Mouse (Mus musculus): ENCODE measurements around the gene Optc.
A peak's percentile ranks its signal among the peaks of the same experiment; 100 is the strongest.

Gene Optc

GRCm38 (mm10) chr1:133907949-133908658 is at the start of gene Optc:
Optc (minus strand) TSS chr1:133907999.
- peak; percentile 66 for DNase-seq (ENCODE audit: low read depth, low spot score)

GRCm38 (mm10) chr1:133954009-133954408 is 46.2 kb upstream of the Optc start:
- DNase-seq (ENCODE audit: low read depth, low spot score), result no peak

GRCm38 (mm10) chr1:133953261-133953742 is 45.5 kb upstream of the Optc start:
- DNase-seq (ENCODE audit: low read depth, low spot score), result no peak

- DNase-seq (ENCODE audit: low read depth, low spot score), result no peak
Observed at GRCm38 (mm10) chr1:133951598-133951997, 43.8 kb upstream of the Optc start.

GRCm38 (mm10) chr1:133950061-133950782 is 42.4 kb upstream of the Optc start:
- peak; percentile 67 for DNase-seq (ENCODE audit: low read depth, low spot score)

GRCm38 (mm10) chr1:133945106-133945505 is 37.3 kb upstream of the Optc start:
- no peak for DNase-seq (ENCODE audit: low read depth, low spot score)

GRCm38 (mm10) chr1:133941904-133942303 is 34.1 kb upstream of the Optc start:
- no peak for DNase-seq (ENCODE audit: low read depth, low spot score)

- DNase-seq (ENCODE audit: low read depth, low spot score), result peak; percentile 18
Observed at GRCm38 (mm10) chr1:133941158-133941860, 33.5 kb upstream of the Optc start.

GRCm38 (mm10) chr1:133940481-133941092 is 32.8 kb upstream of the Optc start:
- DNase-seq (ENCODE audit: low read depth, low spot score), result no peak

GRCm38 (mm10) chr1:133939708-133940107 is 31.9 kb upstream of the Optc start:
- DNase-seq (ENCODE audit: low read depth, low spot score), result no peak

GRCm38 (mm10) chr1:133936169-133936568 is 28.4 kb upstream of the Optc start:
- DNase-seq (ENCODE audit: low read depth, low spot score), result peak; percentile 65

GRCm38 (mm10) chr1:133934354-133934963 is 26.7 kb upstream of the Optc start:
- no peak for DNase-seq (ENCODE audit: low read depth, low spot score)

GRCm38 (mm10) chr1:133933301-133934195 is 25.7 kb upstream of the Optc start:
- peak; percentile 29 for DNase-seq (ENCODE audit: low read depth, low spot score)

- DNase-seq (ENCODE audit: low read depth, low spot score), result no peak
Observed at GRCm38 (mm10) chr1:133929980-133930379, 22.2 kb upstream of the Optc start.

- no peak for DNase-seq (ENCODE audit: low read depth, low spot score)
Observed at GRCm38 (mm10) chr1:133925223-133925622, 17.4 kb upstream of the Optc start.

- DNase-seq (ENCODE audit: low read depth, low spot score), result peak; percentile 81
Observed at GRCm38 (mm10) chr1:133924141-133924875, 16.5 kb upstream of the Optc start.

- no peak for DNase-seq (ENCODE audit: low read depth, low spot score)
Observed at GRCm38 (mm10) chr1:133923071-133923470, 15.3 kb upstream of the Optc start.

- DNase-seq (ENCODE audit: low read depth, low spot score), result no peak
Observed at GRCm38 (mm10) chr1:133921304-133921751, 13.5 kb upstream of the Optc start, which contains the start of gene Prelp. Prelp (minus strand) TSS chr1:133921414.

GRCm38 (mm10) chr1:133920876-133921275 is 13.1 kb upstream of the Optc start:
- no peak for DNase-seq (ENCODE audit: low read depth, low spot score)
